In genomic region chr1:125407220-125407619, GRCm38 (mm10) we compare ENCODE assay signal across 22 mouse cellular contexts.
"Had no signal": no experiment of that assay in that cellular context is flagged by ENCODE, and none has a peak within 500 bp of the region (broad histone marks: within the 10 kb centered on the region; RNA-seq: fewer than 3 reads in every experiment).

No protein-coding gene starts in this region.

- H3K4me1 ChIP-seq: limb, embryonic 13.5 days; liver, embryonic 12.5 days; liver, embryonic 15.5 days; lung, embryonic 15.5 days; midbrain, embryonic 10.5 days; midbrain, embryonic 15.5 days; neural tube, embryonic 12.5 days; neural tube, embryonic 15.5 days; stomach, embryonic 15.5 days had no signal

- H3K27me3 ChIP-seq: limb, embryonic 13.5 days; liver, embryonic 12.5 days; liver, embryonic 15.5 days; lung, embryonic 15.5 days; megakaryocyte, embryonic 14.5 days; midbrain, embryonic 15.5 days; neural tube, embryonic 12.5 days; neural tube, embryonic 15.5 days; stomach, embryonic 15.5 days had no signal

- H3K4me3 ChIP-seq: limb, embryonic 13.5 days; liver, embryonic 12.5 days; liver, embryonic 15.5 days; lung, embryonic 15.5 days; megakaryocyte, embryonic 14.5 days; midbrain, embryonic 10.5 days; midbrain, embryonic 15.5 days; neural tube, embryonic 12.5 days; neural tube, embryonic 15.5 days; stomach, embryonic 15.5 days had no signal

- H3K9ac ChIP-seq: limb, embryonic 13.5 days; liver, embryonic 12.5 days; liver, embryonic 15.5 days; lung, embryonic 15.5 days; midbrain, embryonic 15.5 days; neural tube, embryonic 12.5 days; neural tube, embryonic 15.5 days; stomach, embryonic 15.5 days had no signal

- ATAC-seq: intestine, postnatal 0 days; liver, embryonic 12.5 days; midbrain, embryonic 15.5 days had no signal

- H3K9me3 ChIP-seq: limb, embryonic 13.5 days; liver, embryonic 12.5 days; liver, embryonic 15.5 days; lung, embryonic 15.5 days; megakaryocyte, embryonic 14.5 days; midbrain, embryonic 10.5 days; midbrain, embryonic 15.5 days; neural tube, embryonic 12.5 days; neural tube, embryonic 15.5 days; stomach, embryonic 15.5 days had no signal

- H3K4me2 ChIP-seq: limb, embryonic 13.5 days; liver, embryonic 12.5 days; liver, embryonic 15.5 days; lung, embryonic 15.5 days; midbrain, embryonic 15.5 days; neural tube, embryonic 12.5 days; neural tube, embryonic 15.5 days; stomach, embryonic 15.5 days had no signal

- DNase-seq: left cerebral cortex, postnatal 4 days; liver; lung, adult 18-20 months; lung, postnatal 10 days; lung, postnatal 36 days; right cerebral cortex, adult 18-20 months; right cerebral cortex, postnatal 14 days; right cerebral cortex, postnatal 4 days; spleen, adult 18-20 months; thymus, adult 18-20 months; thymus, postnatal 36 days had no signal

- H3K27ac ChIP-seq: limb, embryonic 13.5 days; liver, embryonic 12.5 days; liver, embryonic 15.5 days; lung, embryonic 15.5 days; midbrain, embryonic 10.5 days; midbrain, embryonic 15.5 days; neural tube, embryonic 12.5 days; neural tube, embryonic 15.5 days; stomach, embryonic 15.5 days had no signal
